Mouse (Mus musculus) embryonic facial prominence, embryonic 12.5 days (tissue): ENCODE measurements at regions not wholly inside any gene's neighbourhood (a gene's known extent, or its start where the extent isn't known, plus 50 kb on each side); places are given as distances from the start of the nearest gene placed in this dataset.
"Not testable (repeated sequence)": the region's sequence is repeated elsewhere in the genome, so short reads cannot be mapped to it uniquely, and the experiment has no call there.

ENCODE experiments used
- ATAC-seq: fragments of 200-750 bp; cut with Nextera tagmentation; 2 replicates; pipeline ENCODE4 v1.8.0; 2017; ENCODE audit not compliant: insufficient number of reproducible peaks, insufficient read depth, low FRiP score, low TSS enrichment
- H3K27ac ChIP-seq: fragments of 300-500 bp; sonication (generic); 2 replicates; pipeline ENCODE4 v1.5.1; 2016; ENCODE audit warnings: mild to moderate bottlenecking
- H3K27me3 ChIP-seq: fragments of 300-500 bp; sonication (generic); 2 replicates; pipeline ENCODE4 v1.6.1; 2016; ENCODE audit warnings: mild to moderate bottlenecking, moderate library complexity
- H3K36me3 ChIP-seq: fragments of 300-500 bp; sonication (generic); 2 replicates; pipeline ENCODE4 v1.6.1; 2016; ENCODE audit warnings: mild to moderate bottlenecking
- H3K4me1 ChIP-seq: fragments of 300-500 bp; sonication (generic); 2 replicates; pipeline ENCODE4 v1.6.1; 2016
- H3K4me2 ChIP-seq: fragments of 300-500 bp; sonication (generic); replicated peaks from 2 replicates; pipeline ENCODE4 v1.6.1; 2016; ENCODE audit warnings: mild to moderate bottlenecking, moderate library complexity
- H3K4me3 ChIP-seq: fragments of 300-500 bp; sonication (generic); 2 replicates; pipeline ENCODE4 v1.5.1; 2016; ENCODE audit warnings: mild to moderate bottlenecking
- H3K9ac ChIP-seq: fragments of 300-500 bp; sonication (generic); 2 replicates; pipeline ENCODE4 v1.6.1; 2016; ENCODE audit warnings: mild to moderate bottlenecking, moderate library complexity
- H3K9me3 ChIP-seq: fragments of 300-500 bp; sonication (generic); 2 replicates; pipeline ENCODE4 v1.6.1; 2016; ENCODE audit warnings: mild to moderate bottlenecking, moderate library complexity
- WGBS: fragments of 180-500 bp; shearing (Covaris S2); methylation state at CpG from one replicate; pipeline ENCODE4 v1.1.7; 2016; 5-methylcytosine and 5-hydroxymethylcytosine counted together

DNA sequence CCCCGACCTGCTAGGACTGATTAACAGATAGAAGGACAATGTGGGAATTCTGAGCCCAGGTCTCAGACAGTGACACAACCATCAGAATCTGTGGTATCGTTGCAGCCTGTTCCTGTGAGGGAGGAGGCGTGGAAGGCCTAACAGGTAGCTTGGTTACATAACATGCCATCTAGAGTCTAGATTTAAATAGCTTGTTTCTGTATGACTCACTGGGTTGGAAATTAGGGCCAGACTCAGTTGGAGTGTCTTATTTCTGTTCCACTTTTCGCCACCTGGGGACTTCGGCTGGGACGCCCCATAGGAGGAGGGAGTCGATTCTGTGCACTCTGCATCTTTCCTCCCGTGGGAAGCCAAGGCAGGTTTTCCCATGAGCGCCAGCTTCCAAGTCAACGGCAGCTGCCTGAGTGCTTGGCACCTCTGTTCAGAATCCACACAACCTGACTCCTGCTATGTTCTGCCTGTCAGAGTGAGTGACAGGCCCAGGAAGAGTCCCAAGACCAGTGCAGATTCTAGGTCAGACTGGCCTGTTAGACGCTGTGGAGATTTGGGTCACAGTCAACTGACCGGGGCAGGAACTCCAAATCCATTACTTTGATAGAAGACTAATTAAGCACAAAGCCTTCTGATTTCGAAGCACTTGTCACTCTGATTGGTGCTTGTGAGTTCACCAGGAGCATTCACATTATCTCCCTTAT, 193.7 kb upstream of the Trpc7 start:
- Histone ChIP-seq H3K4me3 (no peak overlapping the region), H3K9ac (no peak overlapping the region)

DNA sequence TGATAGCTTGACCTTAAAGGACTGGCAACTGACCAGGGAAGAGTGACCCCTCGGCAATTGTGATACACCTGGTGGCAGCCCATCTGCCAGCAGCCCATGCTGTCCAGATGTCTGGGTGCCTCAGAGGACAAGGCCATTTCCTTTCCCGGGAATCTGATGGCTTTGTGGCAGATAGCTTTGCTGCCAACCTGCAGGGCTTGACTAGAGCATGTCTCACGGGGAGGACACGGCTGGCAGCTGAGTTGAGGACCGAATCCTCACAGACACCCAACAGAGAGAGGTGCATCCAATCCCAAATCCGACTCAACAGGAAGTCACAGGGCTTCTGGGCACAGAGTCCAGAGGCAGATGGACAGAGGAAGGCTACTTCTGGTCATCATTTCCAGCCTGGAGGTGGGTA, 192.2 kb upstream of the Trpc7 start:
- Histone ChIP-seq H3K4me2 (no peak overlapping the region), H3K27ac (no peak overlapping the region), H3K9ac (no peak overlapping the region), H3K9me3 (no peaks in the 10 kb centered on the region), H3K36me3 (no peaks in the 10 kb centered on the region), H3K4me3 (no peak overlapping the region), H3K27me3 (no peaks in the 10 kb centered on the region), H3K4me1 (no peaks in the 10 kb centered on the region)
- ATAC-seq: no peak
- WGBS: 86% methylated on average over 6 of the region's 6 CpGs

More for the DNA sequence above, 193.7 kb upstream of the Trpc7 start:
- H3K27ac ChIP-seq: no peak overlapping the region
- H3K9me3 ChIP-seq: no peaks in the 10 kb centered on the region
- 79% methylated on average over 13 of the region's 13 CpGs for WGBS
- no peaks in the 10 kb centered on the region for H3K36me3 ChIP-seq
- no peak for ATAC-seq
- H3K4me2 ChIP-seq: no peak overlapping the region
- H3K27me3 ChIP-seq: no peaks in the 10 kb centered on the region
- H3K4me1 ChIP-seq: no peaks in the 10 kb centered on the region

DNA sequence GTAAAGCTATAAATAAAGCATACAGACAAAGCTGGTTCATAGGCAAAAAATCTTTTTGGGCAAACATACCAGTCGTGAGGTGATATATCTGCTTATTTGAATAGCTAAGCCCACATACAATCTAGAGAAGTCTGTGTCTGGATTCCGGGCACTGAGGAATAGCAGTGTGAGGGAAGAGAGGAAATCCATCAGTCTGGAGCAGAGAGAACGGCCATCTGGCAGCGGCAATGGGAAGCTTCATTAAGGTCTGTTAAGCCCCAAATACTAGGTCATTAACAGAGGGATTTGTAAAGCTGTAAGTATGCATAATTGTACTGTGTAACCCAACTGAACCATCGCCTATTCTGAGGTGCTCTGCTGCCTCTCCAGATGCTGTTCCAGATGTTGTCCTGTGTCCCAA, 191.6 kb upstream of the Trpc7 start:
- H3K36me3 ChIP-seq: no peaks in the 10 kb centered on the region
- no peak overlapping the region for H3K9ac ChIP-seq
- no peak overlapping the region for H3K4me2 ChIP-seq
- H3K4me1 ChIP-seq: no peaks in the 10 kb centered on the region
- no peaks in the 10 kb centered on the region for H3K27me3 ChIP-seq
- H3K9me3 ChIP-seq: no peaks in the 10 kb centered on the region
- H3K4me3 ChIP-seq: no peak overlapping the region
- ATAC-seq: no peak
- H3K27ac ChIP-seq: no peak overlapping the region
- WGBS: 80% methylated on average over 5 of the region's 5 CpGs

GRCm38 (mm10) chr13:57083751-57084150, 188.0 kb upstream of the Trpc7 start:
- WGBS: 68% methylated on average over 5 of the region's 5 CpGs
- ATAC-seq: no peak

GRCm38 (mm10) chr13:57070479-57070878, 174.7 kb upstream of the Trpc7 start:
- Histone ChIP-seq H3K27me3 (no peaks in the 10 kb centered on the region), H3K4me3 (no peak overlapping the region), H3K4me2 (no peak overlapping the region), H3K36me3 (no peaks in the 10 kb centered on the region), H3K4me1 (no peaks in the 10 kb centered on the region), H3K9ac (no peak overlapping the region), H3K27ac (no peak overlapping the region), H3K9me3 (no peaks in the 10 kb centered on the region)
- WGBS: 85% methylated on average over 5 of the region's 5 CpGs
- ATAC-seq: no peak

More at GRCm38 (mm10) chr13:57083751-57084150, 188.0 kb upstream of the Trpc7 start:
- Histone ChIP-seq H3K4me3 (no peak overlapping the region), H3K9me3 (no peaks in the 10 kb centered on the region), H3K27me3 (no peaks in the 10 kb centered on the region), H3K36me3 (no peaks in the 10 kb centered on the region), H3K4me2 (no peak overlapping the region), H3K9ac (no peak overlapping the region), H3K4me1 (no peaks in the 10 kb centered on the region), H3K27ac (no peak overlapping the region)

- no peaks in the 10 kb centered on the region for H3K27me3 ChIP-seq
- H3K27ac ChIP-seq: no peak overlapping the region
- H3K4me2 ChIP-seq: no peak overlapping the region
- no peak overlapping the region for H3K4me3 ChIP-seq
- no peaks in the 10 kb centered on the region for H3K9me3 ChIP-seq
- H3K4me1 ChIP-seq: peaks cover 10% of the 10 kb centered on the region
- no peak for ATAC-seq
- no peak overlapping the region for H3K9ac ChIP-seq
- H3K36me3 ChIP-seq: no peaks in the 10 kb centered on the region
- 68% methylated on average over 9 of the region's 9 CpGs for WGBS
Measured at GRCm38 (mm10) chr13:57061656-57062055, 165.9 kb upstream of the Trpc7 start.

- Histone ChIP-seq H3K27me3 (no peaks in the 10 kb centered on the region), H3K36me3 (no peaks in the 10 kb centered on the region), H3K4me1 (peaks cover 10% of the 10 kb centered on the region), H3K4me3 (no peak overlapping the region), H3K9ac (no peak overlapping the region), H3K9me3 (no peaks in the 10 kb centered on the region), H3K4me2 (no peak overlapping the region; the same call in 1 of the 2 replicates), H3K27ac (no peak overlapping the region)
- 54% methylated on average over 7 of the region's 7 CpGs for WGBS
- ATAC-seq: 0 out of 2 replicates have a peak, but pooled peaks have one; percentile 28
Measured at GRCm38 (mm10) chr13:57061074-57061473, 165.3 kb upstream of the Trpc7 start.

DNA sequence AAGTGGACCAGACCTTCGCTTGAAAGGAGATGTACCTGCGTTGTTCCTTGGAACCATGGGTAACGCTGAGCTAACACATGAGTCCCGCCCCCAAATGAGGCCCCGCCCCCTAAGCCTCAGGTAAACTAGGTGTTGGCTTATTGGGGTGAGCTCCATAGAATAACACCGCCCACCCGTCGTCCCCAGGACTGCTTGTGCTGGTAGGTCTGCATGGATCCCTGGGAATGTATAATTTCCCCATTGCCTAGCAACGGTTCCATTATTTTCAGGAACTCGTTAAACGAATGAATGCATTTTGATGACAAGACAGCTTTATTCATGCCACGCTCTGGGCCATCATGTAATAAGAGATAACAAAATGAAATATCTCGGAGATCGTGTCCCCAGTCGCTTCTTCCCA, 161.0 kb upstream of the Trpc7 start:
- Histone ChIP-seq H3K4me3 (no peak overlapping the region), H3K4me1 (peaks cover 17% of the 10 kb centered on the region), H3K9ac (no peak overlapping the region), H3K9me3 (no peaks in the 10 kb centered on the region), H3K27me3 (no peaks in the 10 kb centered on the region), H3K4me2 (no peak overlapping the region), H3K27ac (no peak overlapping the region), H3K36me3 (no peaks in the 10 kb centered on the region)
- no peak for ATAC-seq
- 87% methylated on average over 15 of the region's 15 CpGs for WGBS

- H3K4me2 ChIP-seq: no peak overlapping the region
- H3K36me3 ChIP-seq: no peaks in the 10 kb centered on the region
- H3K9me3 ChIP-seq: no peaks in the 10 kb centered on the region
- H3K4me3 ChIP-seq: no peak overlapping the region
- peaks cover 9% of the 10 kb centered on the region; the same call in 1 of the 2 replicates for H3K4me1 ChIP-seq
- no peak for ATAC-seq
- no peak overlapping the region for H3K27ac ChIP-seq
- WGBS: 63% methylated on average over 12 of the region's 12 CpGs
- H3K9ac ChIP-seq: no peak overlapping the region
- no peaks in the 10 kb centered on the region for H3K27me3 ChIP-seq
Measured at GRCm38 (mm10) chr13:57055409-57056195, 159.8 kb upstream of the Trpc7 start.

DNA sequence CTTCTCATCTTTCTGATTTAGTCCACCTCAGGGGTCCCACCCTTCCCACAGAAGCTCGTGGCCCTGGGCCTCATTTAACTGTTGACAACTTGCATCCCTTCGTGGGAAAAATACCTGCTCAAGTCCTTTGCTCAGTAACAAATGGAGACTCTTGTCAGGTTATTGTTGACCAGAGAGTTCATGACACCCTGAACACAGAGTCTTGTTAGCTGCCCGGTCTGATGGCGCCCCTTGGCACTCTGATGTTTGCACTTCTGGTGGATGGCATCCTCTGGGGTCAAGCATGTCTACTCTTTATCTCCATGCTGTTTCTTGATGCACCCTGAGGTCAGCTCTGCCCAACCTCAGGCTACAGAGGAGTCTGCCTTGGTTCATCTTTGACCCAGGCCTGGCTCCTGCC, 157.6 kb upstream of the Trpc7 start:
- Histone ChIP-seq H3K4me2 (no peak overlapping the region), H3K36me3 (no peaks in the 10 kb centered on the region), H3K9me3 (no peaks in the 10 kb centered on the region), H3K27me3 (no peaks in the 10 kb centered on the region), H3K9ac (no peak overlapping the region), H3K4me3 (no peak overlapping the region), H3K27ac (no peak overlapping the region), H3K4me1 (peaks cover 9% of the 10 kb centered on the region; the same call in 1 of the 2 replicates)
- no peak for ATAC-seq
- WGBS: 81% methylated on average over 4 of the region's 4 CpGs

DNA sequence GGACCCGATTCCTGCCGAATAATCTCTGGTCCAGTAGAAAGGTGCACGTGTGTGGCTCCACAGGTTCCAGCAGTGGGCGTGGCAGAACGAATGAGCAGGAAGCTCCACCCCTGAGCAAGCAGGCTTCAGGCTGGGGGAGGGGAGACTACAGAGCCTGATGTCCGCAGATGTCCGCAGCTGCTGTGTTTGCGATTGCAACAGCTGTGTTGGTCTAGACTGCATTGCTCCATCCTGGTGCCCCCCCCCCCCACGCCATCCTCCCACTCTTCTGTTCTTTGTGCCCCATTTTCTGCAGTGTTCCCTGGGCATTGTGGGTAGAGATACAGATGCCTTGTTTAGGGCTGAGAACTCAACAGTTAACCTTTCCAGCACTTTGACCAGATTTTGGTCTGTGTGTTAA, 150.3 kb upstream of the Trpc7 start:
- not testable (repeated sequence) for H3K27me3 ChIP-seq, H3K4me3 ChIP-seq, H3K4me1 ChIP-seq, H3K9ac ChIP-seq, H3K36me3 ChIP-seq, H3K9me3 ChIP-seq, H3K27ac ChIP-seq, ATAC-seq
- WGBS: 28% methylated on average over 9 of the region's 9 CpGs
- peak overlapping the region; percentile 17; the same call in 1 of the 2 replicates for H3K4me2 ChIP-seq

DNA sequence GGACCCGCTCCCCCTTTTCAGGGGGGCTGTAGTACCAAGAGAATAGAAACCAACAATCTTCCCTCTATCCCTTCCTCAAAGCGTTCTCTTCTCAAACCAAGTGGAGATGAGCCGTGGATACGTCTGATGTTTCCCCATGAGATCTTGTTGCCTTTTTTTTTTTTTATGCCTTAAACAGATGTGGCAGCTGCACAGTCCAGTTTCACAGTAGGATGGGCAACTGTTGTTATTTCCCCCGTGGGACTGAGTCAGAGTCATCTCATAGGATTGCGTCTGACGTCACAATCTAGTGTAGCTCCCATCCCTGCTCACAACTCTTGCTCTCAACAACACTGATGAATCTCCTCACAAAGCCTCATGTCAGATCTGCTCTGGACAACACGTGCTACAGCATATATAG, 148.7 kb upstream of the Trpc7 start:
- no peaks in the 10 kb centered on the region for H3K36me3 ChIP-seq
- no peak for ATAC-seq
- WGBS: 88% methylated on average over 8 of the region's 8 CpGs
- H3K4me3 ChIP-seq: no peak overlapping the region
- H3K9me3 ChIP-seq: no peaks in the 10 kb centered on the region
- no peak overlapping the region for H3K4me2 ChIP-seq
- peaks cover 5% of the 10 kb centered on the region; the same call in 1 of the 2 replicates for H3K4me1 ChIP-seq
- H3K27me3 ChIP-seq: no peaks in the 10 kb centered on the region
- H3K9ac ChIP-seq: no peak overlapping the region
- no peak overlapping the region for H3K27ac ChIP-seq
